Mouse (Mus musculus): ENCODE results near the gene Apaf1.

DNA sequence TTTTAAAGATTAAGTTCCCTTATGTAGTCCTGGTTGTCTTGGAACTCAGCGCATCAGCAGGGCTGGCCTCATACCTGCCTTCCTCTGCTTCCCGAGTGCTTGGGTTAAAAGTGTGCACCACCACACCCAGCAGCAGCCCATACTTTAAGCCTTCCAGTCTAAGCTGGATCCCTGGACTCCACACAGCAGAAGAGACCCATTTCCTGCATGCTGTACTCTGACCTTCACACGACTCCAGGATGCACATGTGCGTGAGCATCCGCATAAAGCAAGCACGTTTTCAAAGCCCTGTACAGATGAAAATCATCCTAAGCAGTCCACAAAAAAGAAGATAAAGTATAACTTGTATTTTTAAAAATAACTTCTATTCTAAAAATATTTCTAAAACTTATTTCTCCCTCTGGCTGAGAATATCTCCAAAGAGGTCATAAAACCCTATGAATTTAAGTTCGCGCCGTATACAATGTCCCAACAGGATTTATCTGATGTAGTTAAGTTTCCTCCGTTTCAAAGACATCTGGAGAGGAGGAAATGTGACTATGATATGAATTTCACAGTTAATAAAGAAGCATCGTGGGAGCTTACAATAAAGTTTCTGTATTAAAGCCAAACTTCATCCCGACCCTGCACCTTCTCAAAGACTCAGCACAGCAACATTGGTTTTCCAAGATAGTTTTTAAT lies 76.6 kb downstream of the Apaf1 start:
- TF ChIP-seq CTCF (conservative IDR thresholded peaks at IDR 0.05 in 1 of 2, IDR thresholded peaks at IDR 0.05 in 1 of 2; ENCODE audit: low read depth in 2 of 2, low read length in 2 of 2) = no peak
- TF ChIP-seq HCFC1 (IDR thresholded peaks at IDR 0.05; ENCODE audit: low read depth, low read length) = no peak
